ENCODE assay signal across 9 mouse cellular contexts in genomic region chr3:88501366-88502030, GRCm38 (mm10). TPM values are rescaled to one million over a fixed set of nuclear protein-coding genes. Genes with fewer than 3 reads are reported as not detected.
DNase-seq lines count a peak whose midpoint lies in the region; ATAC-seq lines count a peak whose summit lies in the region.
"Had no signal": no experiment of that assay in that cellular context is flagged by ENCODE, and none has a peak within 500 bp of the region (broad histone marks: within the 10 kb centered on the region; RNA-seq: fewer than 3 reads in every experiment).

No protein-coding gene starts in this region.

- H3K4me3 ChIP-seq in heart, embryonic 12.5 days, result peak overlapping the region; percentile 68
- peak overlapping the region; percentile 94 for H3K4me3 ChIP-seq in brown adipose tissue, adult 24 weeks (ENCODE audit: insufficient read depth, low read depth, low read length)
- H3K4me3 ChIP-seq in hindbrain, embryonic 13.5 days, result peak overlapping the region; percentile 85
- 0 out of 2 replicates have a peak overlapping the region, but pooled peaks have one; percentile 58 for H3K4me3 ChIP-seq in midbrain, embryonic 12.5 days

- peaks cover 46% of the 10 kb centered on the region for H3K4me1 ChIP-seq in heart, embryonic 12.5 days (replicated peaks)
- H3K4me1 ChIP-seq in brown adipose tissue, adult 24 weeks (ENCODE audit: control insufficient read depth, insufficient read depth, insufficient read length, low read length), result peaks cover 21% of the 10 kb centered on the region
- peaks cover 32% of the 10 kb centered on the region for H3K4me1 ChIP-seq in hindbrain, embryonic 13.5 days (replicated peaks)
- peaks cover 27% of the 10 kb centered on the region for H3K4me1 ChIP-seq in midbrain, embryonic 12.5 days

- H3K4me2 ChIP-seq in heart, embryonic 12.5 days, result peak overlapping the region; percentile 87
- peak overlapping the region; percentile 96 for H3K4me2 ChIP-seq in hindbrain, embryonic 13.5 days
- H3K4me2 ChIP-seq in midbrain, embryonic 12.5 days (replicated peaks), result peak overlapping the region; percentile 93

- H3K27me3 ChIP-seq in heart, embryonic 12.5 days (replicated peaks), result no peaks in the 10 kb centered on the region
- peaks cover 33% of the 10 kb centered on the region for H3K27me3 ChIP-seq in hindbrain, embryonic 13.5 days
- H3K27me3 ChIP-seq in midbrain, embryonic 12.5 days, result peaks cover 49% of the 10 kb centered on the region

- H3K9ac ChIP-seq in heart, embryonic 12.5 days, result peak overlapping the region; percentile 88
- peak overlapping the region; percentile 92; the same call in 1 of the 2 replicates for H3K9ac ChIP-seq in hindbrain, embryonic 13.5 days
- H3K9ac ChIP-seq in midbrain, embryonic 12.5 days (replicated peaks), result no peak overlapping the region

- 0 out of 2 replicates have a peak, but pooled peaks cover 4% of the 10 kb centered on the region for H3K36me3 ChIP-seq in heart, embryonic 12.5 days
- H3K36me3 ChIP-seq in hindbrain, embryonic 13.5 days, result no peaks in the 10 kb centered on the region
- no peaks in the 10 kb centered on the region for H3K36me3 ChIP-seq in midbrain, embryonic 12.5 days

- peak overlapping the region; percentile 79 for H3K27ac ChIP-seq in heart, embryonic 12.5 days (ENCODE audit: poor library complexity, severe bottlenecking)
- H3K27ac ChIP-seq in brown adipose tissue, adult 24 weeks (replicated peaks; ENCODE audit: low read depth, low read length), result peak overlapping the region; percentile 80
- H3K27ac ChIP-seq in hindbrain, embryonic 13.5 days, result no peak overlapping the region
- no peak overlapping the region for H3K27ac ChIP-seq in midbrain, embryonic 12.5 days (replicated peaks)

- no peak for DNase-seq in heart, adult 8-10 months (ENCODE audit: low spot score)
- no peak for DNase-seq in thymus, postnatal 36 days
- no peak for DNase-seq in embryo, embryonic 9.5 days (ENCODE audit: extremely low spot score)
- no peak for DNase-seq in adrenal gland, postnatal 36 days

- ATAC-seq in heart, embryonic 12.5 days (ENCODE audit: insufficient number of reproducible peaks, low FRiP score), result no peak
- no peak for ATAC-seq in hindbrain, embryonic 13.5 days (ENCODE audit: low FRiP score)
- no peak for ATAC-seq in midbrain, embryonic 12.5 days (ENCODE audit: low FRiP score, low read depth)

- H3K9me3 ChIP-seq in heart, embryonic 12.5 days (replicated peaks), result no peaks in the 10 kb centered on the region
- H3K9me3 ChIP-seq in hindbrain, embryonic 13.5 days, result no peaks in the 10 kb centered on the region
- H3K9me3 ChIP-seq in midbrain, embryonic 12.5 days, result no peaks in the 10 kb centered on the region

- 56% methylated on average over 6 of the region's 6 CpGs for WGBS in heart, embryonic 12.5 days
- WGBS in hindbrain, embryonic 13.5 days, result 62% methylated on average over 6 of the region's 6 CpGs
- WGBS in midbrain, embryonic 12.5 days, result 49% methylated on average over 6 of the region's 6 CpGs

RNA-seq across cellular contexts. Expression of gene Lmna, which starts 8.3 kb away (rescaled TPM):
- polyA plus RNA-seq in heart, embryonic 12.5 days (2016; fragmentation: Nextera tagmentation; extraction: Ambion mirVana), result 108 and 113 TPM in 2 replicates
- total RNA-seq in heart, adult 8-10 months (2022), result 100 to 1,000 TPM; 112 to 127 (median 118) TPM
- 33.8 and 35.7 TPM in 2 replicates for polyA plus RNA-seq in brown adipose tissue, adult 24 weeks (2012; ENCODE audit: insufficient read depth, insufficient read length, missing spikeins)
- polyA plus RNA-seq in hindbrain, embryonic 13.5 days (2015; fragmentation: Nextera tagmentation; extraction: Ambion mirVana), result 31.9 and 35.0 TPM in 2 replicates
- 34.3 and 42.8 TPM in 2 replicates for polyA plus RNA-seq in midbrain, embryonic 12.5 days (2016; fragmentation: Nextera tagmentation; extraction: Ambion mirVana)
- 100 to 1,000 TPM; 109 to 141 TPM for total RNA-seq in adrenal gland, postnatal 36 days (2021)

RNA-seq across cellular contexts. Expression of gene Mex3a, which starts 30.7 kb away (rescaled TPM):
- polyA plus RNA-seq in heart, embryonic 12.5 days (2016; fragmentation: Nextera tagmentation; extraction: Ambion mirVana), result 11.8 and 13.9 TPM in 2 replicates
- under 1 TPM; 0.28 to 0.44 (median 0.33) TPM for total RNA-seq in heart, adult 8-10 months (2022)
- polyA plus RNA-seq in brown adipose tissue, adult 24 weeks (2012; ENCODE audit: insufficient read depth, insufficient read length, missing spikeins), result 0.16 and 0.21 TPM in 2 replicates
- 38.9 and 40.0 TPM in 2 replicates for polyA plus RNA-seq in hindbrain, embryonic 13.5 days (2015; fragmentation: Nextera tagmentation; extraction: Ambion mirVana)
- polyA plus RNA-seq in midbrain, embryonic 12.5 days (2016; fragmentation: Nextera tagmentation; extraction: Ambion mirVana), result 47.8 and 49.9 TPM in 2 replicates
- 1 to 10 TPM; 3.1 to 4.3 TPM for total RNA-seq in adrenal gland, postnatal 36 days (2021)

RNA-seq across cellular contexts. Expression of gene Sema4a, which starts 40.5 kb away (rescaled TPM):
- 0.92 and 1.3 TPM in 2 replicates for polyA plus RNA-seq in heart, embryonic 12.5 days (2016; fragmentation: Nextera tagmentation; extraction: Ambion mirVana)
- 1 to 10 TPM; 2.6 to 4.7 (median 3.8) TPM for total RNA-seq in heart, adult 8-10 months (2022)
- polyA plus RNA-seq in brown adipose tissue, adult 24 weeks (2012; ENCODE audit: insufficient read depth, insufficient read length, missing spikeins), result 25.7 and 30.2 TPM in 2 replicates
- 25.5 and 27.4 TPM in 2 replicates for polyA plus RNA-seq in hindbrain, embryonic 13.5 days (2015; fragmentation: Nextera tagmentation; extraction: Ambion mirVana)
- polyA plus RNA-seq in midbrain, embryonic 12.5 days (2016; fragmentation: Nextera tagmentation; extraction: Ambion mirVana), result 19.3 and 20.3 TPM in 2 replicates
- total RNA-seq in adrenal gland, postnatal 36 days (2021), result 10 to 100 TPM in 1 of 2 experiments, 1 to 10 TPM in 1; 8.9 to 12.6 TPM

RNA-seq across cellular contexts. Expression of gene Rab25, which starts 46.6 kb away (rescaled TPM):
- polyA plus RNA-seq in heart, embryonic 12.5 days (2016; fragmentation: Nextera tagmentation; extraction: Ambion mirVana), result 0.55 TPM in 1 of 2 replicates, not detected in the other
- total RNA-seq in heart, adult 8-10 months (2022), result not detected
- polyA plus RNA-seq in brown adipose tissue, adult 24 weeks (2012; ENCODE audit: insufficient read depth, insufficient read length, missing spikeins), result not detected in 2 replicates
- not detected in 2 replicates for polyA plus RNA-seq in hindbrain, embryonic 13.5 days (2015; fragmentation: Nextera tagmentation; extraction: Ambion mirVana)
- polyA plus RNA-seq in midbrain, embryonic 12.5 days (2016; fragmentation: Nextera tagmentation; extraction: Ambion mirVana), result 0.21 and 0.47 TPM in 2 replicates
- total RNA-seq in adrenal gland, postnatal 36 days (2021), result not detected
- total RNA-seq: hematopoietic stem cell, adult 5-6 weeks had no signal

RNA-seq across cellular contexts. Expression of gene Lamtor2, which starts 51.4 kb away (rescaled TPM):
- polyA plus RNA-seq in heart, embryonic 12.5 days (2016; fragmentation: Nextera tagmentation; extraction: Ambion mirVana), result 108 and 114 TPM in 2 replicates
- total RNA-seq in heart, adult 8-10 months (2022), result 100 to 1,000 TPM; 104 to 116 (median 107) TPM
- polyA plus RNA-seq in brown adipose tissue, adult 24 weeks (2012; ENCODE audit: insufficient read depth, insufficient read length, missing spikeins), result 209 and 224 TPM in 2 replicates
- 179 and 182 TPM in 2 replicates for polyA plus RNA-seq in hindbrain, embryonic 13.5 days (2015; fragmentation: Nextera tagmentation; extraction: Ambion mirVana)
- 137 and 152 TPM in 2 replicates for polyA plus RNA-seq in midbrain, embryonic 12.5 days (2016; fragmentation: Nextera tagmentation; extraction: Ambion mirVana)
- 100 to 1,000 TPM; 142 to 148 TPM for total RNA-seq in adrenal gland, postnatal 36 days (2021)

Comparison
In these comparisons a context has a peak if more than half of its experiments do, and no peak if none do; other contexts are left out.
1. H3K27ac ChIP-seq: peak in heart, embryonic 12.5 days (single experiment) and brown adipose tissue, adult 24 weeks (single experiment); none in hindbrain, embryonic 13.5 days (single experiment) and midbrain, embryonic 12.5 days (single experiment).
2. RNA of gene Mex3a, which starts 30.7 kb away (polyA plus RNA-seq): 47.8 to 49.9 TPM in midbrain, embryonic 12.5 days, 38.9 to 40.0 TPM in hindbrain, embryonic 13.5 days and 11.8 to 13.9 TPM in heart, embryonic 12.5 days; 0.16 to 0.21 TPM in brown adipose tissue, adult 24 weeks; every median in the first group is over 10 times any median in the second.
3. Peak in every context shown above with its lines, with median percentiles within 50 percentile points of each other: H3K4me2 ChIP-seq and H3K4me3 ChIP-seq.